Mouse (Mus musculus) E14TG2a.4 (cell line): ENCODE measurements around the gene Letmd1.

ENCODE experiments used
- H3K27me3 ChIP-seq: 2 replicates; pipeline ENCODE4 v1.6.1; 2014; ENCODE audit warnings: low read length, control low read depth; ENCODE audit not compliant: insufficient read depth
- H3K36me3 ChIP-seq: 2 replicates; pipeline ENCODE4 v1.6.1; 2014; ENCODE audit warnings: low read length, control low read depth; ENCODE audit not compliant: insufficient read depth
- H3K4me1 ChIP-seq: replicated peaks from 2 replicates; pipeline ENCODE4 v1.6.1; 2014; ENCODE audit warnings: low read depth, low read length, control low read depth
- H3K4me3 ChIP-seq: replicated peaks from 2 replicates; pipeline ENCODE4 v1.5.1; 2014; ENCODE audit warnings: mild to moderate bottlenecking, low read length
- H3K9me3 ChIP-seq: 2 replicates; pipeline ENCODE4 v1.6.1; 2014; ENCODE audit warnings: low read length, control low read depth
- CTCF ChIP-seq: conservative IDR thresholded peaks from 2 replicates; pipeline ENCODE4 v1.5.1; 2014; ENCODE audit warnings: low read length
- NANOG ChIP-seq: IDR thresholded peaks from 2 replicates; pipeline ENCODE4 v1.6.1; 2014; ENCODE audit warnings: borderline replicate concordance, low read length, mixed read lengths
- POU5F1 ChIP-seq: IDR thresholded peaks from 2 replicates; pipeline ENCODE4 v1.6.1; 2014; ENCODE audit warnings: low read length, borderline replicate concordance

Gene Letmd1

GRCm38 (mm10) chr15:100508454-100509167, 39.8 kb downstream of the Letmd1 start:
- H3K4me3 ChIP-seq = no peak overlapping the region
- no peaks in the 10 kb centered on the region for H3K27me3 ChIP-seq
- peaks cover 23% of the 10 kb centered on the region for H3K4me1 ChIP-seq
- H3K36me3 ChIP-seq = peaks cover 52% of the 10 kb centered on the region
- no peak for TF ChIP-seq POU5F1
- no peak for TF ChIP-seq NANOG
- TF ChIP-seq CTCF = no peak
- no peaks in the 10 kb centered on the region for H3K9me3 ChIP-seq

GRCm38 (mm10) chr15:100510072-100510471, 41.2 kb downstream of the Letmd1 start:
- Histone ChIP-seq H3K27me3 (no peaks in the 10 kb centered on the region), H3K9me3 (no peaks in the 10 kb centered on the region), H3K4me1 (peaks cover 23% of the 10 kb centered on the region), H3K4me3 (no peak overlapping the region), H3K36me3 (peaks cover 59% of the 10 kb centered on the region)
- TF ChIP-seq POU5F1 (no peak), CTCF (no peak), NANOG (no peak)

GRCm38 (mm10) chr15:100513387-100513786, 44.6 kb downstream of the Letmd1 start:
- TF ChIP-seq CTCF (no peak), POU5F1 (no peak), NANOG (no peak)
- Histone ChIP-seq H3K4me3 (no peak overlapping the region), H3K27me3 (no peaks in the 10 kb centered on the region), H3K36me3 (peaks cover 54% of the 10 kb centered on the region), H3K9me3 (no peaks in the 10 kb centered on the region), H3K4me1 (peaks cover 29% of the 10 kb centered on the region)

- Histone ChIP-seq H3K27me3 (no peaks in the 10 kb centered on the region), H3K4me1 (peaks cover 21% of the 10 kb centered on the region), H3K4me3 (no peak overlapping the region), H3K9me3 (no peaks in the 10 kb centered on the region), H3K36me3 (peaks cover 55% of the 10 kb centered on the region)
- TF ChIP-seq CTCF = no peak
- TF ChIP-seq NANOG = no peak
- no peak for TF ChIP-seq POU5F1
Measured at GRCm38 (mm10) chr15:100515121-100515520, 46.3 kb downstream of the Letmd1 start.

GRCm38 (mm10) chr15:100520306-100520705, 51.5 kb downstream of the Letmd1 start:
- H3K4me3 ChIP-seq = no peak overlapping the region
- no peak for TF ChIP-seq POU5F1
- H3K4me1 ChIP-seq = peaks cover 6% of the 10 kb centered on the region; the same call in 1 of the 2 replicates
- H3K27me3 ChIP-seq = no peaks in the 10 kb centered on the region
- no peaks in the 10 kb centered on the region for H3K9me3 ChIP-seq
- peaks cover 32% of the 10 kb centered on the region for H3K36me3 ChIP-seq

- Histone ChIP-seq H3K4me3 (no peak overlapping the region), H3K27me3 (no peaks in the 10 kb centered on the region), H3K36me3 (peaks cover 14% of the 10 kb centered on the region), H3K9me3 (no peaks in the 10 kb centered on the region), H3K4me1 (no peaks in the 10 kb centered on the region; the same call in 1 of the 2 replicates)
- TF ChIP-seq NANOG (no peak), CTCF (no peak), POU5F1 (no peak)
Measured at GRCm38 (mm10) chr15:100525405-100525804, 56.6 kb downstream of the Letmd1 start.

- Histone ChIP-seq H3K4me3 (no peak overlapping the region), H3K4me1 (no peaks in the 10 kb centered on the region; the same call in 1 of the 2 replicates), H3K27me3 (no peaks in the 10 kb centered on the region), H3K36me3 (peaks cover 11% of the 10 kb centered on the region), H3K9me3 (no peaks in the 10 kb centered on the region)
- TF ChIP-seq POU5F1 (no peak), NANOG (no peak), CTCF (no peak)
Measured at GRCm38 (mm10) chr15:100527900-100528299, 59.1 kb downstream of the Letmd1 start.
